Mouse (Mus musculus): Measurements from ENCODE around the gene Prkg1. TPM values are rescaled to one million over a fixed set of nuclear protein-coding genes. Genes with fewer than 3 reads are reported as not detected.

The Prkg1 gene
- total and polyA plus RNA-seq, 3 experiments = 2.2 to 13.6 (median 11.0) TPM

- Histone ChIP-seq H3K4me1 (ENCODE audit: control insufficient read depth, insufficient read depth, low read length) (no peaks in the 10 kb centered on the region), H3K36me3 (ENCODE audit: control insufficient read depth, insufficient read depth, low read length) (no peaks in the 10 kb centered on the region), H3K4me3 (no peak overlapping the region), H3K79me2 (replicated peaks; ENCODE audit: control insufficient read depth, insufficient read depth, low read length) (no peaks in the 10 kb centered on the region; the same call in 1 of the 2 replicates), H3K9ac (ENCODE audit: low read depth, low read length) (no peak overlapping the region), H3K27me3 (ENCODE audit: control insufficient read depth, insufficient read depth, low read length) (no peaks in the 10 kb centered on the region), H3K27ac (no peak overlapping the region)
- intact Hi-C loops (cut with DNase I) = no loop called here
- WGBS = 67% methylated on average over 1 of the region's 1 CpGs
- no peak for DNase-seq
- no peak for TF ChIP-seq EP300 (IDR thresholded peaks at IDR 0.05; ENCODE audit: insufficient read depth, low read depth, low read length)
- TF ChIP-seq POLR2A (IDR thresholded peaks at IDR 0.05; ENCODE audit: insufficient read depth, low read depth, low read length) = no peak
- TF ChIP-seq CTCF (IDR thresholded peaks at IDR 0.05) = no peak
Observed at GRCm38 (mm10) chr19:31444101-31444500, 320.7 kb downstream of the Prkg1 start.

- WGBS = 70% methylated on average over 3 of the region's 3 CpGs
- H3K27ac ChIP-seq = no peak overlapping the region
- TF ChIP-seq POLR2A (IDR thresholded peaks at IDR 0.05; ENCODE audit: insufficient read depth, low read depth, low read length) (no peak), CTCF (IDR thresholded peaks at IDR 0.05) (no peak), EP300 (IDR thresholded peaks at IDR 0.05; ENCODE audit: insufficient read depth, low read depth, low read length) (no peak)
- H3K9ac ChIP-seq (ENCODE audit: low read depth, low read length) = no peak overlapping the region
- intact Hi-C loops (cut with DNase I) = no loop called here
- no peaks in the 10 kb centered on the region for H3K4me1 ChIP-seq (ENCODE audit: control insufficient read depth, insufficient read depth, low read length)
- DNase-seq = no peak
- H3K27me3 ChIP-seq (ENCODE audit: control insufficient read depth, insufficient read depth, low read length) = no peaks in the 10 kb centered on the region
- no peak overlapping the region for H3K4me3 ChIP-seq
- no peaks in the 10 kb centered on the region; the same call in 1 of the 2 replicates for H3K79me2 ChIP-seq (replicated peaks; ENCODE audit: control insufficient read depth, insufficient read depth, low read length)
- H3K36me3 ChIP-seq (ENCODE audit: control insufficient read depth, insufficient read depth, low read length) = no peaks in the 10 kb centered on the region
Observed at GRCm38 (mm10) chr19:31442311-31442710, 322.5 kb downstream of the Prkg1 start.

GRCm38 (mm10) chr19:31433446-31433845 is 331.4 kb downstream of the Prkg1 start:
- DNase-seq = no peak
- Histone ChIP-seq H3K27me3 (ENCODE audit: control insufficient read depth, insufficient read depth, low read length) (no peaks in the 10 kb centered on the region), H3K36me3 (ENCODE audit: control insufficient read depth, insufficient read depth, low read length) (no peaks in the 10 kb centered on the region), H3K4me3 (no peak overlapping the region), H3K27ac (no peak overlapping the region), H3K4me1 (ENCODE audit: control insufficient read depth, insufficient read depth, low read length) (no peaks in the 10 kb centered on the region), H3K9ac (ENCODE audit: low read depth, low read length) (no peak overlapping the region), H3K79me2 (replicated peaks; ENCODE audit: control insufficient read depth, insufficient read depth, low read length) (no peaks in the 10 kb centered on the region)
- TF ChIP-seq POLR2A (IDR thresholded peaks at IDR 0.05; ENCODE audit: insufficient read depth, low read depth, low read length) (no peak), CTCF (IDR thresholded peaks at IDR 0.05) (no peak), EP300 (IDR thresholded peaks at IDR 0.05; ENCODE audit: insufficient read depth, low read depth, low read length) (no peak)
- WGBS = 78% methylated on average over 1 of the region's 1 CpGs
- intact Hi-C loops (cut with DNase I) = no loop called here

GRCm38 (mm10) chr19:31431411-31431810 is 333.4 kb downstream of the Prkg1 start:
- no peak for DNase-seq
- intact Hi-C loops (cut with DNase I) = no loop called here
- WGBS = 76% methylated on average over 2 of the region's 2 CpGs
- Histone ChIP-seq H3K9ac (ENCODE audit: low read depth, low read length) (no peak overlapping the region), H3K27me3 (ENCODE audit: control insufficient read depth, insufficient read depth, low read length) (no peaks in the 10 kb centered on the region), H3K36me3 (ENCODE audit: control insufficient read depth, insufficient read depth, low read length) (no peaks in the 10 kb centered on the region), H3K4me3 (no peak overlapping the region), H3K79me2 (replicated peaks; ENCODE audit: control insufficient read depth, insufficient read depth, low read length) (no peaks in the 10 kb centered on the region), H3K4me1 (ENCODE audit: control insufficient read depth, insufficient read depth, low read length) (no peaks in the 10 kb centered on the region), H3K27ac (no peak overlapping the region)
- TF ChIP-seq POLR2A (IDR thresholded peaks at IDR 0.05; ENCODE audit: insufficient read depth, low read depth, low read length) (no peak), CTCF (IDR thresholded peaks at IDR 0.05) (no peak), EP300 (IDR thresholded peaks at IDR 0.05; ENCODE audit: insufficient read depth, low read depth, low read length) (no peak)

- Histone ChIP-seq H3K36me3 (ENCODE audit: control insufficient read depth, insufficient read depth, low read length) (no peaks in the 10 kb centered on the region), H3K27me3 (ENCODE audit: control insufficient read depth, insufficient read depth, low read length) (no peaks in the 10 kb centered on the region), H3K9ac (ENCODE audit: low read depth, low read length) (no peak overlapping the region), H3K4me3 (no peak overlapping the region), H3K27ac (no peak overlapping the region), H3K79me2 (replicated peaks; ENCODE audit: control insufficient read depth, insufficient read depth, low read length) (no peaks in the 10 kb centered on the region), H3K4me1 (ENCODE audit: control insufficient read depth, insufficient read depth, low read length) (no peaks in the 10 kb centered on the region; the same call in 1 of the 2 replicates)
- 71% methylated on average over 5 of the region's 5 CpGs for WGBS
- TF ChIP-seq EP300 (IDR thresholded peaks at IDR 0.05; ENCODE audit: insufficient read depth, low read depth, low read length) (no peak), CTCF (IDR thresholded peaks at IDR 0.05) (peak; percentile 53)
- DNase-seq = no peak
- intact Hi-C loops (cut with DNase I) = no loop called here
Observed at GRCm38 (mm10) chr19:31426142-31426541, 338.7 kb downstream of the Prkg1 start.

- Histone ChIP-seq H3K27ac (no peak overlapping the region; the same call in 1 of the 2 replicates), H3K79me2 (replicated peaks; ENCODE audit: control insufficient read depth, insufficient read depth, low read length) (no peaks in the 10 kb centered on the region), H3K27me3 (ENCODE audit: control insufficient read depth, insufficient read depth, low read length) (no peaks in the 10 kb centered on the region), H3K4me3 (no peak overlapping the region), H3K36me3 (ENCODE audit: control insufficient read depth, insufficient read depth, low read length) (no peaks in the 10 kb centered on the region), H3K4me1 (ENCODE audit: control insufficient read depth, insufficient read depth, low read length) (no peaks in the 10 kb centered on the region; the same call in 1 of the 2 replicates), H3K9ac (ENCODE audit: low read depth, low read length) (no peak overlapping the region)
- DNase-seq = no peak
- no peak for TF ChIP-seq POLR2A (IDR thresholded peaks at IDR 0.05; ENCODE audit: insufficient read depth, low read depth, low read length)
- no peak for TF ChIP-seq CTCF (IDR thresholded peaks at IDR 0.05)
- TF ChIP-seq EP300 (IDR thresholded peaks at IDR 0.05; ENCODE audit: insufficient read depth, low read depth, low read length) = no peak
- intact Hi-C loops (cut with DNase I) = no loop called here
- 48% methylated on average over 9 of the region's 9 CpGs for WGBS
Observed at GRCm38 (mm10) chr19:31425199-31425598, 339.6 kb downstream of the Prkg1 start.
